Mouse (Mus musculus) ES-E14 (cell line): Measurements from ENCODE around the gene Panx3.
A peak's percentile ranks its signal among the peaks of the same experiment; 100 is the strongest.

Source experiments
- HCFC1 ChIP-seq: IDR thresholded peaks from 2 replicates; pipeline ENCODE4 v1.6.1; 2012; ENCODE audit warnings: low read length, inconsistent platforms, borderline replicate concordance; ENCODE audit not compliant: insufficient read depth
- MAFK ChIP-seq: IDR thresholded peaks from 2 replicates; pipeline ENCODE4 v1.6.1; 2014; ENCODE audit warnings: mild to moderate bottlenecking, low read depth, low read length, inconsistent platforms; ENCODE audit not compliant: insufficient read depth
- ZC3H11A ChIP-seq: IDR thresholded peaks from 2 replicates; pipeline ENCODE4 v1.6.1; 2012; ENCODE audit warnings: low read depth, mild to moderate bottlenecking, inconsistent platforms, low read length, borderline replicate concordance

- TF ChIP-seq HCFC1 (no peak), ZC3H11A (peak; percentile 82; the same call in 1 of the 2 replicates), MAFK (no peak)
Measured at GRCm38 (mm10) chr9:37636335-37636734, 32.7 kb downstream of the Panx3 start.
